Mouse (Mus musculus) urinary bladder, postnatal 10 days (tissue): Measurements from ENCODE around the gene Zfp207.
"Not testable (repeated sequence)": the region's sequence is repeated elsewhere in the genome, so short reads cannot be mapped to it uniquely, and the experiment has no call there.

Experiments
- DNase-seq: peaks from one replicate; pipeline ENCODE4 v3.0.0; 2022; ENCODE audit warnings: low spot score

Gene Zfp207

DNA sequence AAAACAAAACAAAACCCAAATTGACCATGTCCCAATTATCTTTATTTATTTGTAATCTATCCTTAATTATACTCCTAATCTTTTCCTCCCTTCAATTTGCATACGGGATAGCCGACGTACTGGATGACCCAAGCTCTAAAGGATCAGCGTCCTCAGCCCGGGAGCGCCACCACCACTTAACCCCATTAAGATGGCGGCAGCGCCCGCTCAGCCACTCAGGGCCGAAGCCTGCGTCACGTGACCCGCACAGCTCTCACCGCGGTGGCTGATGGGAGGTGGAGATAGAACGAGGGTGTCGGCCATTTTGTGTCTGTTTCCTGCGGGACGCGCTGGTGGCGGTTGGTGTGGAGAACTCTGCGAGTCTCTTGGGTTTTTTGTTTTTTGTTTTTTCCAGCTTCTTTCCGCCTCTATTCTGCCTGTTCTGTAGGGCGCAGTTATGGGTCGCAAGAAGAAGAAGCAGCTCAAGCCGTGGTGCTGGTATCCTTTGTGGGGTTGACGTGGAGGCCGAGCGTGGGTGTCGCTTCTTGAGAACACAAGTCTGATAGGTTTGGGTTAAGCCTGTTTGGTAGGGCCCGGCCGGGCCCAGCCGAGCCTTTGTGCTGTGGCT lies at the start of gene Zfp207:
Gene Zfp207, plus strand, starts transcription at position 261 of the 607 bp plus-strand sequence.
- peak; percentile 90 for DNase-seq

DNA sequence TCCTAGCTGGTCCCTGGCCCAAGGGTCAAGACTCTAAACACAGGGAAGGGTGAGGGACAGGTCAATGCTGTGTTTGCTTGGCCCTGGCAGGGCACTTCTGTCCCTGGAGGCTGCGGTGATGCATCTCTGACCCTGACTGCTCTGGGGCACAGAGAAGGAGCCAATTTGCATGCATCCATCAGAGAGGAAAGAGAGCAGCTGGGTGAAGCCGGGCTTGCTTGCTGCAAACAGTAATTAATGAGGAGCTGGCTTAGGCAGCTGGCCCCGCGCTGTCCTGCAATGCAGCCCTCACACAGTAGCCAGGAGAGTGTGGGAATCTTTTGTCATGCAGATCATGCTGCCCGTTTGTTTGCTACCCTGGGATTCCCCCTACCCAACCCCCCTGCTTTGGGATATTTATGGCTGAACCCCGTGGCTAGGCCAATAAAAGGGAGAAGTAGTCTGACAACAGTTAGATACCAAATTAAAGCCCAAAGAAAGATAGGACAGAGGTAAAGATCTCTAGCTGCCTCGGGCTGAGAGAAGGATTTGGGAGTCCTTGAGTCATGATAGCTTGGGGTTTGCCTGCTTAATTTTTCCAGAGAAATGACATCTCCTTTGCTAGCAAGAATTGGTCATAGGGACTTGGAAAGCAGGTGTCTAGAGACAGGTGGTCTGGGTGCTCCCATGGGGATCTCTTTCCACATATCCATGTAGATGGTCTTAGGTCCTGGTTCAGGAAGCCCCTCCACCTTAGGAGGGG lies 47.3 kb upstream of the Zfp207 start:
- DNase-seq = no peak

DNA sequence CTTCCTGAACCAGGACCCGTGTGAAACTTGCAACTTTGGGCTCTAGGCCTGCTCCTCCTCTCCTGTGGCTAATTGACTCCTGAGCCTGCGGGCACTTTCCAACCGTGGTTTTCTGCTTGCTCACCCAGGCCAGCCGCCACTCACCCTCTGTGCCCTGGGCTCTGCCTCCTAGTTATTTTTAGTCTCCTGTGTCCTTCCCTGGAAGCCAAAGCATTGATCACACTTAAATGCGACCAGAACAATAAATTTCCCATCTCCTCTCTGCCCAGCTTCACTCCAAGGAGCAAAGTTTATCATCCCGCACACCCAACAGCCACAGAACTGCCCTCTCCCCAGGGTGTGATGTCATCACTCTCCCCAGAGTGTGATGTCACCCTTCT lies 46.7 kb upstream of the Zfp207 start:
- no peak for DNase-seq

DNA sequence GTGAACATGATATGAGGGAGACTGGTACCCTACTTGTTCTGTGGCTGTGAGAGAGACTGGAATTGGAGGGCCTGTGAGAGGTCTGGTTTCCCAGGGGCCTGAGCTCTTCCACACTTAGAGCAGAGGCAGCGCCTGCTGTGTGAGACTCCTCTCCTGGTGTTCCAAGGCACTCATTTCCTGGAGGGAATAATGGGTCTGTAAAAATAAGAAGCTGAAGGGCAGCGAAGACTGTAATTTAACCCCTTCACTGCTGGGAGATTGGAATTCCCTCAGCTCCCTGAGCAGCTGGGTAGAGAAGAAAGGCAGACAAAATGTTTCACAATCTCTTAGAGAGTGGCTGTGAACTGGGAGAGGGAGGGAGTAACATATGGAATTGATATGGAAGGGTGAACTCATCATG lies 40.6 kb upstream of the Zfp207 start:
- DNase-seq = no peak

DNA sequence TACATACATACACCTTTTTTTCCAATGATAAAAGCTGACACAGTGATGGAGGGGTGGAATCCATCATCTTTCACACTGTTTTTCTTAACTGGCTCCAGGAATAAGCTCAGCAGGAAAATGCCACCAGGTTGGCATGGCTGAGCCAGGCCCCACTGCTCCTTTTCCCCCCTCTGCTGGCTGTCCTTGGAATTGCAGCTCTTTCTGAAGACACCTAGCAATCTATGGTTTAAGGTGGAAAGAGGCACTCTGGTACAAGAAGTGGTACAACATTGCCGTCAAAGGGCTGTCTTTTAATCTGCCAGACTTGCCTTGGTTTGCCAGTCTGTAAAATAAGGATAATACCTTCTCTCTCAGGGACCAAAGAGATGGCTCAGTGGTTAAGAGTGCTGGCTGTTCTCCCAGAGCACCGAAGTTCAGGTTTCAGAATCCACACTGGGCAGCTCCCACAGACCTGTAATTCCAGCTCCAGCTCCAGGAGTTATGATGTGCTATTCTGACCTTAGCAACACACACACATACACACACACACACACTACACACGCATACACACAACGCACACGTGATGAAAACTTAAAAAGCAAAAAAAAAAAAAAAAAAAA lies 31.1 kb upstream of the Zfp207 start:
- peak; percentile 51 for DNase-seq

DNA sequence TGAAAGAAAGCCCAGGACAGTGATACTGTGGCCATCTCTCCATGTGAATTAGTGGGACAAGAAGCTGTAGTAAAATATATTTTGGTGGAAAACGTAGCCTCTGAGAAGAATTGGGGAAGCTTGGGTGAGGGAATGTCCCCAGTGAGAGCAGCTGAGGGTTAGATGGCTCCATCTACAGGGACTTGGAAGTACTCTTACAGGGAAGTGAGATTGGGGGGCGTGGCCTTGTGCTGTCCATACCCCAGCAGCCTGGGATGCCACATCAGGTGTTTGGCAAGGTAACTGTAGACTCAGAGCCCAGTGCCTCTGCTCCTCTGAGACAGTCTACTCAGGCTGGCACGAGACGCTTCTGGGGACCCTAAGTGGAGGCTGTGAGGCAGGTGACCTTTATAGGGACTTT lies 28.2 kb upstream of the Zfp207 start:
- no peak for DNase-seq

DNA sequence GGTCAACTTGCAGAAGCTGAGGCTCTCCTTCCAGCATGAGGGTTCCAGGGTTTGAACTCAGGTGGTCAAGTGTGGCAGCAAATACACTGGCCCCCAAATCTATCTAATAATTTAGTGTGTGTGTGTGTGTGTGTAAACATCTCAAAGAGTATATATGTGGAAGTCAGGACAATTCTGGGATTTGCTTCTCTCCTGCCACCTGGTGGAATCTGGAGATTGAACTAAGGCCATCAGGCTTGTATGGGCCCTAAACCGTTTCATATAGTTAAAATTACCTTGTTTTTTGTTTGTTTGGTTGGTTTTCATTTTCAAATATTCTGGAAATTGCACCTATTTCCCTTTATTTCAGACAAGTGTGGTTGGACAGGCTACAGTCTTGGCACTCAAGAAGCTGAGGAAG lies 14.1 kb upstream of the Zfp207 start:
- no peak for DNase-seq

DNA sequence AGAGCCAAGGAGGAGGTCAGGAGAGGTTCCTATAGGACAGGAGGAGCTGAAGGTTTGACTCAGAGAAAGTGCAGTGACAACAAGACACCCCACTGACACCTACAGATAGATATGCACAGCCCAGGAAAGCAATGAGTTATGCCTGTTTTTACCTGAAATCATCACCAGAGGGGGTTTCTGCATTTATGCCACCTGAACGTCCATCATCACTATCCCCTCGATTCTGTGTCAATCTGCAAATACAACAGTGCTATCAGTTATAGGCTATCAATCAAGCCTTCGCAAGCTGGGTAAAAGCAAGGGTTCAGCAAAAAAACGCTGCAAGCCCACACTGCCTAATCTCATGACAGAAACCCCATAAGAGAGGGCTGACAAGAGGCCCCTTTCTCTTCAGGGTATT lies 6.4 kb upstream of the Zfp207 start:
- no peak for DNase-seq

DNA sequence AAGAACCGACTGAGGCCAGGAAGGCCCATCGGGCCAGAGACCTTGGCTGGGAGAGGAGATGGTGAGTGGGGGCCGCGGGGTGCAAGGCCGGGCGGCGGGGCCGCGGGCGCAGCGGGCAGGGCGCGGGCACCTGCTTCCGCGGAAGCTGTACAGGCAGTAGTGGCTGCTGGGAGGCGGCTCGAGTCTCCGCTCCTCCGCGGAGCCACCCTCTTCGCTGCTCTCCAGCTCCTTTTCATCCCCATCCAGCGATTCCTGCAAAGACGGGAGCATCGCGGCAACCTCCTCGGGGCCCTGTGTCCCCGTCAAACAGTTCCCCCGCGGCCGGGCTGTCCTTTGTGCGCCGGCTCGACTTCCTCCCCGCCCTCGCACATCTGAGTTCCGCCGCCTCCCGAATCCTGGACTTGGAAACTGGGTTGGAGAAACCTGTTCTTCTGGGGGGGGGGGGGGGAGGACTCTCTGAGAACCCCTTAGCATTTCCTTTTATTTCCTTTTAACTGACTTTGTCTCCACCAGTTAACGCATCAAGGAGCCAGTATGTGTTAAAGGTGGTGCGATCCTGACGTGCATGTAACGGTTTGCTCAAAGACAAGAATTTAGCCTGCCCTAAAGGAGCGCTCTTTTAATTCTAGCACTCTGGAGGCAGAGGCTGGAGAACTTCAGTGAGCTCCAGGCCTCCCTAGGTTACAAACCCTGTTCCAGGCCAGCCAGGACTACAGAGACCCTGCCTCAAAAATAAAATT lies 5.2 kb upstream of the Zfp207 start, which contains the start of gene 5730455P16Rik:
Gene 5730455P16Rik, minus strand, starts transcription at position 323 of the 740 bp plus-strand sequence.
- DNase-seq = peak; percentile 37

DNA sequence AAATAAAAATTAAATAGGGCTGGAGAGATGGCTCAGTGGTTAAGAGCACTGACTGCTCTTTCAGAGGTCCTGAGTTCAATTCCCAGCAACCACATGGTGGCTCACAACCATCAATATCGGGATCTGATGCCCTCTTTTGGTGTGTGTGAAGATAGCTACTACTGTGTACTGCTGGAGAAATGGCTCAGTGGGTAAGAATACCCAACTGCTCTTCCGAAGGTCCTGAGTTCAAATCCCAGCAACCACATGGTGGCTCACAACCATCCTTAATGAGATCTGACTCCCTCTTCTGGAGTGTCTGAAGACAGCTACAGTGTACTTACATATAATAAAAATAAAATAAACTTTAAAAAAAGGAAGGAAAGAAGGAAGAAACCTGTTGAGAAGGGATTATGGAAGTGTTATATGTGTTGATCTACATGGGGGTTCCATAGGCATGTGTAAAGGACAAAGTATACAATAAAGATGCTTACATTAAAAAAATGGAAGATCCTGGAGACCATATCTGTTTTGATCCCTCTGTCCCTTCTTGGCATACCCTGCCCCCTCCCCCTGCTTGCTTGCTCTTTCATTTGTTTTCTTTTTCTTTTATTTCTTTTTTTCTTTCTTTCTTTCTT lies 4.5 kb upstream of the Zfp207 start:
- DNase-seq = not testable (repeated sequence)

DNA sequence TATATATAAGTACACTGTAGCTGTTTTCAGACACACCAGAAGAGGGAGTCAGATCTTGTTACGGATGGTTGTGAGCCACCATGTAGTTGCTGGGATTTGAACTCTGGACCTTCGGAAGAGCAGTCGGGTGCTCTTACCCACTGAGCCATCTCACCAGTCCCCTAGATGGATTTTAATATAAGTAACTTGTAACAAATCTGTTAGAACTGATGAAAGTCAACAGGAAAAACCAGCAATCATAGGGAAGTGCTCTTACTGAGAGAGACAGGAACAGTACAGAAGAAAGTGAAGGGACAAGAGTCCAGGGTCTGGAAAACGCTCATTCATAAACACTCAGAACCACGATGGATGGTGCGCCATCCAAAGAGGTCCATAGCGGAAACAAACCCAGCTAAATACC lies 3.9 kb upstream of the Zfp207 start:
- DNase-seq = not testable (repeated sequence)

DNA sequence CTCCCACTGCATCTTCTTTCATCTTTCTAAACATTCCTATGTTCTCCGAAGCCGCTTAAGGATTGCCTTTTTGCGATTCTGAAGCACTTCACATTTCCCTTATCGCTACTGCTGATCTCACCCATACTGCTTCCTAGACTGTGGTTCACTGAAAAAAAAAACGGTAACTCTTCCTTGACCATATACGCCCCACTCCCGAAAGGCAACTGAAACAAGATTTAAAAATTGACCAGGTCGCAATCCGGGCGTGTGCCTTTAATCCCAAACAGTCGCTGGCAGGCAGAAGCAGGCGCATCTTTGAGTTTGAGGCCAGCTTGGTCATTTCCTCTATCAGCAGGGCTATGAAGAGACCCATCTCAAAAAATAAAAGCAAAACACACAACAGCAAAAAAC lies 457 bp upstream of the Zfp207 start:
- DNase-seq = no peak

DNA sequence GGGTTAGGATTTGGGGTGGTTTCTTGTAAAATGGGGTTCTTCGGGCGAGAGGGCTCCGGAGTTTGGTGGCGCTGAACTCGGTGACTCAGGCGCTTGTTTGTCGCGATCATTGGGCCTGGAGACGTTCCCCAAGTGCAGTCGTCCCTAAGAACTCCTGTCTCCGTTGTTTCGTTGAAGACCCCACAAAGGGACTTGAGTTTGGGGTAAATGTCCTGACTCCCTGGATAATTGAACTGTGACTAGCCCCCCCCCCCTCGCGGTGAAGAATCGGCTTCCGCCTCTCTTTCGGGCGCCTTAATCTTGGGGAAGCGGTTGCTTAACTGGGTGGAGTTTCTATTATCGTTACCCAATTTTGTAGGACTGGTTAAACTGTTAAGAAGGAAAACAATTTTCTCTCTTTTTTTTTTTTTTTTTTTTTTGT lies 557 bp downstream of the Zfp207 start:
- no peak for DNase-seq

DNA sequence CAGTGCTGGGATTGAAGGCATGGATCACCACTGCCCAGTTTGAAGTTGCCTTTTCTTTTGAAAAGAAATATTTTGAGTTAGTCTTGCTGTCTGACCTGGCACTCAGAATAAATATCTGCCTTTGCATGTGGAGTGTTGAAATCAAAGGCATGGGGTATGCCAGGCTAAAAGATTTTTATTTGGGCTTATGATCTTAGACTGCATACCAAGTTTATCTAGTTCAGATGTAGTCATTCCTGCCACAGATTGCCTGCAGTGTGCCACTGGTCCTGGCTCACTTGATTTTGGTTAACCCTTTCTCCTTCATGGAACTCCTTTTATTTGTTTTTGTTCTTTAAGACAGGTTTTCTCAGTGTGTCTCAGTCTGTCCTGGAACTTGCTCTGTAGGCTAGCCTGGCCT lies 1.4 kb downstream of the Zfp207 start:
- DNase-seq = no peak

DNA sequence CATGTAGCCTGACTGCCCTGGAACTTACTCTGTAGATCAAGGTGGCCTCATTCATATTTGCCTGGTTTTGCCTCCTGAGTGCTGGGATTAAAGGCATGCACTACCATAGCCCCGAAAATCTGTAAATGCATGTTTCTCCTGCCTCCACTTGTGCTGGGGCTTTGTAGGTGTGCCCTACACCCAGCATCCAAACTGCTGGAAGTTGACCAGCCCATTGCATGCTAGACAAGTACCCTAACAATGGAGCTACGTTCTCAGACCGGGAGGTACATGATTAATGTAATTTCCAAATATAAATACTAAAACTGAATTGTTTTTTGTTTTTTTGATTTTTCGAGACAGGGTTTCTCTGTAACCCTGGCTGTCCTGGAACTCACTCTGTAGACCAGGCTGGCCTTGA lies 2.0 kb downstream of the Zfp207 start:
- DNase-seq = no peak

DNA sequence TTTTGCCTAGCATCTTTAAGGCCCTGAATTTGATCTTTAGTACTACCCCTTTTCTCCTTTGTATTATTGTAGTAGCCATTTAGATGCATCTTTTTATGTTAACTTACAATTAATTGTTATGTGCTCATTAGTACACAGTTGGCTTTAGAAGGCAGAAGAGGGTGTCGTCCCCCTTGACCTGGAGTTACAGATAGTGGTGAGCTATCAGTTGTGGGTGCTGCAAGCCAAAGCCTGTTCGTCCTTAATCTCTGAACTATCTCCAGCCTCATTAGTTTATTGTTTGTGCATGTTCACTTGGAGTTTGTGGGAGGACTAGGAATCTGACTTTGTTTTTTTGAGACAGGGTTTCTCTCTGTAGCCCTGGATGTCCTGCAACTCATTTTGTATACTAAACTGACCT lies 3.7 kb downstream of the Zfp207 start:
- no peak for DNase-seq

DNA sequence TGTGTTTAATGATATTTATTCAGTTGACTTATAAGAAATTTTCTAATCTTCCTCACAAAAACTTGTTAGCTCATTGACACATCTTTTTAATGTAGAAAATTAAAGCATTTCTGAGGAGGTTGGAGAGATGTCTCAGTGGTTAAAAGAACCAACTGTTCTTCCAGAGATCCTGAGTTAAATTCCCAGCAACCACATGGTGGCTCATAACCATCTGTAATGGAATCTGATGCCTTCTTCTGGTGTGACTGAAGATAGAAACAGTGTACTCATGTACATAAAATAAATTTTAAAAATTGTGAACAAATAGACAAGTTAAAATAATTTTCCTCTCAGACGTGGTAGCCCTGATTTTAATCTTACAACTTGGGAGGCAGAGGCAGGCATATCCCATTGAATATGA lies 6.8 kb downstream of the Zfp207 start:
- DNase-seq = no peak

DNA sequence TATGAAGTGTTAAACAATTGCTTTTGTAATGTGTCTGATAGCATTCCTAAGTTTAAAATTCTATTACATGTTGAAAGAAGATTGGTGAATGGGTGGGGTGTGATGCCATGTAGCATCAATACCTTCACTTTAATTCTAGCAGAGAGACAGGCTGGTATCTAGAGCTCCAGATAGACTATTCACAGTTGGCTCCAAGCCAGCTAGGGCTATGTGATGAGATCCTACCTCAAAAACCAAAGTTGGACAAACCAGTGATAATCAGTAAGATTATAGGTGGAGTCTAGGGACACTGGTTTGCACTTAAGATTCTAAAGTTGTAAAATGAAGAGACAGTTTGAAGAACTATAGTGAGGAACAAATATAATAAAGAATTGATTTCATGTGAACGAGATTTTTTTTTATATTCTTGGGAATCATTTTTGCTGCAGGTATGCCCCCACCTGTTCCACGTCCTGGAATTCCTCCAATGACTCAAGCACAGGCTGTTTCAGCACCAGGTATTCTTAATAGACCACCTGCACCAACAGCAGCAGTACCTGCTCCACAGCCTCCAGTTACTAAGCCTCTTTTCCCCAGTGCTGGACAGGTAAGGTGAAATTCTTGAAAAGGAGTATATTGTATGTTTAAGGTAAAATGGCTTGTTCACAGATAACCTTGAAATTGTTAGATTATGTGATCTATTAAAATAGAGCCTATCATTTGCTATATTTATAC lies 8.5 kb downstream of the Zfp207 start:
- no peak for DNase-seq

DNA sequence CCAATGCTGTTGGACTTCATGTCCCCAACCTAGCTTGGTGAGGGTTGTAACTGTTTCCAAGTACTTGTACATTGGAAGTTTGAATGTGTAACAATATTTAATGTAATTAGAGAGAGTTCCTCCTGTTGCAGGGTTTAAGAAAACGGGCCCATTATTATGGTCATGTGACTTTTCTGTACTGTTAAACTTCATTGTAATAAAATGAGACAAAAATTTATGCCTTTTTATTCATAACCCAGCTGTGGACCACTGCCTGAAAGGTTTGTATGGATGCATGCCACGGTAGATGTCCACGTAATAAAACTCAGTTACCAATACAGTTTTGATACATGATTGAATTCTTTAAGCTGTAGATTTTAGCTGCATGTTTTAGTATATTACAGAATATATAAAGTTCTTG lies 12.9 kb downstream of the Zfp207 start:
- no peak for DNase-seq

DNA sequence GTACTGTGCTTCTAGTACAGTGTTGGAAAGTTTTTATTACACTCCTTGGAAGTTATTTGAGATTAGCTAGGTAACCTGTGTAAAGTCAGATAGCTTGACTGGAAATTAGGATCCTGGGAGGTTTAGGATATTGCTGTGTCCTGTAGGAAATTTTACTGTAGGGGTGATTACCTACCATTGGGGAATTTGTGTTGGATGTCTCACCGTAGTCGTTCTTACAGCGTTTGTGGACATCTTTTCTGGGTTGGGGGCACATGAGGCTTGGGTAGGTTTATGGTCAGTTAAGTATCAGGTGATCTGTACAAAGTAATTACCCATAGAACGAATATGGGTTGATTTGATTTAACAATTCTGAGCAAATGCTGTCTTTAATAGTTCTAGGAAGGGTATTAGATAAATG lies 13.5 kb downstream of the Zfp207 start:
- no peak for DNase-seq

DNA sequence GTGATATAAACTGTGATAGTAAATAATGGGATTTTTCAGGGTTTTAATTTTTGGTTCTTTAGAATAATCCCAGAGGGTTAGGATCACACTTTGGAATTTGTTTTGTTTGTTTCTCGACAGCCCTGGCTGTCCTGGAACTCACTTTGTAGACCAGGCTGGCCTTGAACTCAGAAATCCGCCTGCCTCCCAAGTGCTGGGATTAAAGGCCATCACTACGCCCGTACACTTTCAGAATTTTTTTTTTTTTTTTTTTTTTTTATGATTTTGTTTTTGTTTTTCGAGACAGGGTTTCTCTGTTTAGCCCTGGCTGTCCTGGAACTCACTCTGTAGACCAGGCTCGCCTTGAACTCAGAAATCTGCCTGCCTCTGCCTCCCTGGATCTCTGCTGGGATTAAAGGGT lies 24.8 kb downstream of the Zfp207 start:
- not testable (repeated sequence) for DNase-seq

DNA sequence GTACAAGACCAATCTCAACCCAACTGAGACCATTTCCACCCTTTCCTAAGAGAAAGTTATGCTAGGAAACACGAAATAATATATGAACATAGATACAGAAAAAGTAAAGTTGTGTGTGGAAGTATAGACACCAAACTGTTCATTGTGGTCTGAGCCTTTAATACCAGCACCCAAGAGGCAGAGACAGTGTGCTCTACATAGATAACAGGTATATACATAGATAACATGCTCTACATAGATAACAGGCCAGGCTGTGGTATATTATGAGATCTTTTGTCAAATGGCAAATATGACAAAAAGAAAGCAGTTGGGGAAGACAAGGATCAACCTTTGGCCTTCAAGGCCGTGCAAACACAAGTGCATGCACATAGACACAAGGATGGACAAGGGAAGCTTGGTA lies 27.3 kb downstream of the Zfp207 start:
- no peak for DNase-seq
